Mouse (Mus musculus): ENCODE measurements around the gene Ocel1.
"Not testable (repeated sequence)": the region's sequence is repeated elsewhere in the genome, so short reads cannot be mapped to it uniquely, and the experiment has no call there.

Gene Ocel1

DNA sequence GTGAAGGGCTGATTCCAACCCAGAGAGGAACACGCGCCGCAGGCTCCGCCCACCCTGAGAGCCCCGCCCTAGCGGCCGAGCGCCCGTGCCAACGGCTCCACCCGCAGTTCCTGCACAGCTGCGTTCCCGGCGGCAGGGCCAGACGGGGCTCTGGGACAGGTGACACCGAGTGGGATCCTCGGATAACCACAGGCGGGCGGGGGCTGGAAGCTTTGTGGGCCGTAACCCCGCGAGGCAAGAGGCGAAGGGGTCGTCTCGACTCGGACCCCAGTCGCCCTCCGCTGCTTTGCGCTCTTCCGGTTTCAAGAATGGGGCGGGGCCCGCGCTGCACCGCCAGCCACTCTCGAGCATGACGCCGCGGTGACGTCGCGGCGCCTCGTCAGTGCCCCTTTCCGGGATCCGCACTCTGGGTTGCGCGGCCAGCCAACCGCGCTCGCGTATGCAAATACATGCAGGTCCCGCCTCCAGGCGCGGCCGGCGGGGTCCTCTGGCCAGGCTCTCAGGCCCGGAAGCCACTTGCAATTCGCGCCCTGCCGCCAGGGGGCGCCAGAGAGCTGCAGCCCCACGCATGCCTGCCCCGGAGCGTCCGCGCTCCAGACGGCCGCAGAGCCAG is at the start of gene Ocel1:
TSS of gene Ocel1 (plus strand) at position 63 of the 613 bp plus-strand sequence.
- peak; percentile 100 for DNase-seq

- DNase-seq: no peak
Measured at GRCm38 (mm10) chr8:71322939-71323338, 48.2 kb upstream of the Ocel1 start.

- DNase-seq: peak; percentile 93
Measured at GRCm38 (mm10) chr8:71324848-71325247, 46.2 kb upstream of the Ocel1 start.

DNA sequence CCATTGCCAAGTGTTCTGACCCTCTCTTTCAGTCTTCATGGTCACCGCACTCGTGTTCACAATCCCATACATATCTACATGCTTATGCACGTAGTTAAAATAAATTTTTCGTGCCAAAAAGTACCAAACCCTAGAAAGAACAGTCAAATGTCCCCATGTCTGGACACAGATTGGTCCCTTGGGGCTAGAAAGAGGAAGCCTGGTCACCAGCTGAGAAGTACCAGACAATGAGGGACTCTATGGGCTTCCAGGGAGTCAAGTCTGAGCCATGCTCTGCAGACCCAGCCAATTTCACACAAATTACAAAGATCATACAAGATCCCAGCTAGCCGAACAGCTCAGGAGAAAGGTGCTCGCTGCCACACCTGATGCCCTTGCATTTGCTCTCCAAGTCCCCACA is 33.3 kb upstream of the Ocel1 start:
- DNase-seq: not testable (repeated sequence)

- DNase-seq: no peak
Measured at GRCm38 (mm10) chr8:71340625-71341024, 30.5 kb upstream of the Ocel1 start.

GRCm38 (mm10) chr8:71346581-71346980 is 24.5 kb upstream of the Ocel1 start:
- no peak for DNase-seq

DNA sequence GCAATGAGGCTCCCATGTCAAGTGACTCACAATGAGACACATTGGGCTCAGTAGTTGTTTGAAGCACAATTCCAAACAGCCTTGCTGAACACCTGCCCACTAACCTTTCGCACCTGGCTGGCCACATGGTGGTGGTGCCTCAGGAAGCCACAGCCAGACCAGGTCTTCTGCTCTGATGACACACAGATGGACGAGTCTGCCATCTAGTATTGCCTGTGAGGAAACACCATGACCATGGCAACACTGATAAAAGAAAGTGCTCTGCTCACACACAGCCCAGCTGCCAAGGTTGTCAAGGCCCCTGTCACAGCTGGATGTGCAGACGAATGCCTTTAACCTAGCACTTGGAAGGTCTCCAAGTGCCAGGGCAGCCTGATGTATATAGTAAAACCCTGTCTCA is 20.0 kb upstream of the Ocel1 start:
- no peak for DNase-seq

GRCm38 (mm10) chr8:71351520-71351919 is 19.6 kb upstream of the Ocel1 start:
- DNase-seq: no peak

DNA sequence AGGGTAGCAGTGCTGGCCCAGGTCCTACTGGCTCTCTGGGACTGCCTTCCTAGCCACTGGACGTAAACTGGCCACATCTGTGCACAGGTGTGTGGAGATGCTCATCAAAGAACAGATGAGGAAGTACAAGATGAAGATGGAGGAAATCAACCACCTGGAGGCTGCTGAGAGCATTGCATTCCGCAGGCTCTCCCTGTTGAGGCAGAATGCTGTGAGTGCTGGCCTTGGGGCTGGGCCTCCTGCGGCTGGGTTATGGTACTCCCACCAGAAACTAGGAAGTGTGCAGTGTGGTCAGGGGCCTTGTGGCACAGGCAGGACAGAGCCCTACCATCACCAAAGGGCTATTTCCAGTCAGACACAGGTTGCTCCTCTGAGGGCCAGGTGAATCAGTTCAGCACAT is 13.1 kb upstream of the Ocel1 start:
- DNase-seq: no peak

GRCm38 (mm10) chr8:71366771-71367528 is 4.1 kb upstream of the Ocel1 start, which contains the start of gene Use1:
Gene Use1 (plus strand): TSS chr8:71366848.
- DNase-seq: peak; percentile 100

DNA sequence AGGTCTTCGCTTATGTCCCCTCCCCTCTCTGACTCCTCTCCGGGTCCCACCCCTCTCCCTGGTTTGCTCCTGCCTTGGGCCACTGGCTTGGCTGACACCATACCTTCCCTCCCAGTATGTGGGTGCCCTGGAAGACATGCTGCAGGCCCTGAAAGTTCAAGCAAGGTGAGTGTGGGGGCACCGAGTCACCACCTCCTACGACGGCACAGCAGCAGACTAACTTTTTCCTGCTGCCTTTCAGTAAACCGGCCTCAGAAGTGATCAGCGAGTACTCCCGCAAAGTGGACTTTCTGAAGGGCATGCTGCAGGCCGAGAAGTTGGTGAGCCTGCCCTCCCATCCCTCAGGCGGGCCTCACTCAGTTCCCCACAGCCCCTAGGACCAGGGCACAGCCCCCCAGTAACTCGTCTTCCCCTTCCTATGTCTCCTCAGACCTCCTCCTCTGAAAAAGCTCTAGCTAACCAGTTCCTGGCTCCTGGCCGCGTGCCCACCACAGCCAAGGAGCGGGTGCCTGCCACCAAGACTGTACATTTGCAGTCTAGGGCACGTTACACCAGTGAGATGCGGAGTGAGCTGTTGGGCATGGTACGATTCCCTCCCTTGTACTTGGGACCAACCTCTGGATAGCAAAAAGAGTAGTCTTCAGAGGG is 3.4 kb upstream of the Ocel1 start:
- DNase-seq: no peak

DNA sequence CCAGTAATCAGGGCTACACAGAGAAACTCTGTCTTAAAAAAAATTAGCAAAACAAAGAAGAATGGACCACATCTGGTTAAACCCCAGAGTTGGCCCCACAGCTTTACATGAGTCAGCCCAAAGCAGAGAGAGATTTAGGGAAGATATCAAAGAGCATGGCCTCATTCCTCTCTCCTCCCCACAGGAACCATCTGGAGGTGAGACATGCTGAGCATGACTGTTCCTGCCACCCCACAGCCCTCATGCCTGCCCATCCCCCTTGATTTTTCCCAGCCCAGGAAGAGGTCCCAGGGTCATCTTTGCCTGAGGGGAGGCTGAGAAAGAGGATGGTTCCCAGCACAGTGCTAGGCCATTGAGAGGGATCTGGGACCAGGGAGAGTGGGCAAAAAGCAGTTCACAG is 2.7 kb upstream of the Ocel1 start:
- DNase-seq: no peak

DNA sequence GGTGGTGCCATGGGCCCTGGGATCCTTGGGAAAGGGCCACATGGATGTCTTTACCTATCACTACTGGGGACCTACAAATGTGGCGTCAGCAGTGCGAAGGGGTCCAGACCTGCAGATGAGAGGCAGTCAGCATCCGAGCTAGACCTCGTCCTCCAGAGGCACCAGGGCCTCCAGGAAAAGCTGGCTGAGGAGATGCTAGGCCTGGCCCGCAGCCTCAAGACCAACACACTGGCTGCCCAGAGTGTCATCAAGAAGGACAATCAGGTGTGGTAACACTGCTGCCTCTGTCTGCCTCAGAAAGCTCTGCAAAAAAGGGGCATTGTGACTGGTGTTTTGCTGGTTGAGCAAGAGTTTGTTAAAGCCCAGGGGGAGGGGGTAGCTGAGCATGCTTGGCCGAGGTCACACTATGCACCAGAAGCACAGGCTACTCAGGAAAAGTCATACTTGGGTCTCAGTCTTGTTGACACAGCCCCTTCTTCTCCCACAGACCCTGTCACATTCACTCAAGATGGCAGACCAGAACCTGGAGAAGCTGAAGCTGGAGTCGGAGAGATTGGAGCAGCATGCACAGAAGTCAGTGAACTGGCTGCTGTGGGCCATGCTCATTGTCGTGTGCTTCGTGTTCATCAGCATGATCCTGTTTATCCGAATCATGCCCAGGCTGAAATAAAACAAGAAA is 1.9 kb upstream of the Ocel1 start:
- no peak for DNase-seq

DNA sequence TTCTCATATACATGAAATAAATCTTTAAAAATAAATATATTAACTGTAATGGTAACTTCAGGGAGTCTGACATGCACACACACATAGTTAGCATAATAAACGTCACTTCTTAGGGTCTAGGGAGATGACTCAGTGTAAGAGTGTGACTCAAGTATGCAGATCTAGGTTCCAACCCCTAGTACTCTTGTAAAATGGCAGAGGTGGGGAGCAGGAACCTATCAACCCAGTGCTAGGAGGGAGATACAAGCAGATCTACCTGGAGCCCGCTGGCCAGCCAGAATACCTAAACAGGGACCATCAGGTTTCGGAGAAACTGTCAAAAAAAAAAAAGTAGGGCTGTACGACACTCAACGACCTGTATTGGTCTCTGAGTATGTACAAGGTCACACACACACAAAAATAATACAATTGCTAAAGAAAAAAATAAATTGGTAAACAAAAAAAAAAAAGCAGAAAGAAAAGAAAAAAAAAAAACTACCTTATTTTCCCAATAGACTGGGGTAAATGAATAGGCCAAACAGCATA is 325 bp upstream of the Ocel1 start:
- DNase-seq: peak; percentile 95

DNA sequence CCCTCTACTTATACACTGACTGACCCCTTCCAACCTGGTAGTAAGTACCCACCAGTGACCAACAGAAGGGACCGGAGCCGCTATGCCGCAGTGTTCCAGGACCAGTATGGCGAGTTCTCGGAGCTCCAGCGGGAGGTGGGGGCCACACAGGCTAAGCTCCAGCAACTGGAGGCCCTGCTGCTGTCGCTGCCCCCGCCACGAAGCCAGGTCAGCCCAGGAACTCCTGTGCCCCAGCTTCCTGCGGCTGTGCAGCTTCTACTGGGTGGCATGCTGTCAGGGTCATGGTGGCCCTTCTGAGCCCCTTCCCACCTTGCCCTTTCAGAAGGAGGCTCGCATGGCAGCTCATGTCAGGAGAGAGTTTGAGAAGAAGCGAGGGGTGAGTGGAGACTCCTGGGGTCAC is 1.3 kb downstream of the Ocel1 start:
- peak; percentile 95 for DNase-seq

DNA sequence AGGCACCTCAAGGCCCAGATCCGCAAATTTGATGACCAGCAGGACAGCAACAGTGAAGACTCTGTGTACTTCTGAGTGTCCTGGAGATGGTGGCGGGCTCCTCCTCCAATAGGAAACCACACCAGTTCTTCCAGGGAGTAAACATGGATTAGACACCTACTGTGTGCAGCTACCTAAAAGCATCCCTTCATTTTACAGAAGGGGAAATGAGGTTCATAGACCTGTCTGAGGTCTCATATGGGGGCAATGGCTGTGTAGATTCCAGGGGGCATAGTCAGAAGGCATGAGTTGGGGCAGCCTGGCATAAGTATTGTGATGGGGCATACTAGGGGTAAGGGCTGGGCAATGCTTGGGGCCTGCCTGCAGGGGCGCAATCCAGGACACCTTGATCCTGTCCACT is 1.9 kb downstream of the Ocel1 start:
- no peak for DNase-seq

DNA sequence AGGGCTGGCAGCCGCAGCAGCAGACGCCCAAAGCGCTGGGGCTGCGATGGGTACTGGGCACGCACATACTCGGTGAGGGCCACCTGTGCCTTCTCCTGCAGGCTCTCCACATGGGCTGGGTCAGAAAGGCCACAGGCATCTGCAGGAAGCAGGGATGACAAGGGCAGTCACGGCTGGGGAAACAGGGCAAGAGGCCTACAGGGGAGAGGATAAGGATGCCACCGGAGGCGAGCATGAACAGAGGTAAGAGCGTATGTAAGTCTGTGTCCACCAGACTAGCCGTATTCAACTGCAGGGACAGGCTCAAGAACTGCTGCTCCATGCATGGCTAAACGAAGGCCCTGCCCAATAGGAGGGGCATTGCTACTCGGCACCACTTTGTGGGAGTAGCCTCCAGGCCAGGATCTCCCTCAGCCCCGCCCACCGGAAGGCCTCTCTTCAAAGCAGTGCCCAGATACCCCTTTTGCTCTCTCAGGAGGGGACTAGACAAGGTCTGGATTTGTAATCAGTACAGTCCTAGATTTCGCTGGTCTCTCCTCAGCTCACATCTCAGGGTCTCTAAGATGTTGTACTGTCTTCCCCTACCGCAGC is 3.6 kb downstream of the Ocel1 start:
- peak; percentile 96 for DNase-seq

DNA sequence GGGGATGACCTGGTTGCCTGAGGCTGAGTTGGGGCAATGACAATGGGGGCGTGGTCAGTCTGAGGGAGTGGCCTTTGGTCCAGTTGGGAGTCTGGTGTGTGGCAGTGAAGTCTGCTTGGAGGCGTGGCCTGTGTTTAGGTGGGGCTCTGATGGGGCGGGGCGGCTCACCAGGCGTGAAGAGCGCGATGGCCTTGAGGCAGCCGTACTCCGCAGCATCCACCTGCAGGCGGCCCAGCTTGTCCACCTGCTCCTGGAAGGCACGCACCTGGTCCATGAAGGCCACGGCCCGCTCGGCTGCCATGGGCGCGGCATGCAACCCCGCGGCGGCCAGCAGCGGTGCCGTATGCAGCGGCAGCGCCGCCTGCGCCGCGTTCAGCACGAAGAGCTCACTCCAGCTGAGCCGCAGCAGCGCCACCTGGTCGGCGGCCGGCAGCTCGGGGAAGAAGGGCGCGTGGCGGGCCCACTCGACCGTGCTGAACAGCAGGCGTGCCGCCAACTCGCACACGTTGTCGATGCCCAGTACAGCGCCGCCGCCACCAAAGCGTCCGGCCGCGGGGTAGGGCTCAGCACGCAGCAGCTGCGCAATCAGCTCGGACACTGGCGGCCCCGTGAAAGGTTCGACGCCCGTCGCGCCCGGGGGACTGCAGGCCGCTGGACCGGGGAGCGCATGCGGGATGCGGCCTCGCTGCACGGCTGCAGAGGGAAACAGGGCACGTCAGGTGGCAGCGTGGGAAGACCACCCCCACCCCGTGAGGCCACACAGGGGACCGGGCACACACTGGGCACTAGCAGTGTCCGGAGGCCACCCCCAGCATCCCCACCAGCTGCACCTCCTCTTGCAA is 4.7 kb downstream of the Ocel1 start:
- DNase-seq: peak; percentile 98

DNA sequence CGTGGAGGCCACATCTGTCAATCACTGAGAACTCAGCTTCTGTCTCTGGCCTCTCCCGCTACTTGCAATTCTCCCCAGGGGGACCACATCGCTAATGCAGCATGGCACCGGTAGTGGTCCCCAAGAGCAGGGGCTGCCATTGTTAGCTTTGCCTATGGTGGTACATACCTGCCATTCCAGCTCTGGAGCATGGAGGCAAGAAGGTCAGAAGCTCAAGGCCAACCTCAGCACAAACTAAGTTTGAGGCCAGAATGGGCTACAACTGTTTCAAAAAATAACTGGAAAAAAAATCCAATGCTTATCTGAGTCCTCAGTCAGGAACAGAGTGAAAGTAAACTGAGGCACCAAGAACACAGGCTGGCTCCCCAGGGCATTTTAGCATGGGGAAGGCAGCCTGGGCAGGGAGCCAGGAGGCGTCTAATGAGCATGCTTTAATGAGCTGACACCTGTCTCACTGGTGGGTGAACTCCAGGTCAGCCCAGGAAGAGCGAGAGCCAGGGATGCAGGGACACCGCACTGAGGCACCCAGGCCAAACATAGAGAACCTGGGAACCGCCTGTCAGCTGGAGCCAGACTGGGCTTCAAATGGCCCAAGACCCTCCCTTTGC is 5.4 kb downstream of the Ocel1 start:
- no peak for DNase-seq

- no peak for DNase-seq
Measured at GRCm38 (mm10) chr8:71379008-71379407, 7.9 kb downstream of the Ocel1 start.

DNA sequence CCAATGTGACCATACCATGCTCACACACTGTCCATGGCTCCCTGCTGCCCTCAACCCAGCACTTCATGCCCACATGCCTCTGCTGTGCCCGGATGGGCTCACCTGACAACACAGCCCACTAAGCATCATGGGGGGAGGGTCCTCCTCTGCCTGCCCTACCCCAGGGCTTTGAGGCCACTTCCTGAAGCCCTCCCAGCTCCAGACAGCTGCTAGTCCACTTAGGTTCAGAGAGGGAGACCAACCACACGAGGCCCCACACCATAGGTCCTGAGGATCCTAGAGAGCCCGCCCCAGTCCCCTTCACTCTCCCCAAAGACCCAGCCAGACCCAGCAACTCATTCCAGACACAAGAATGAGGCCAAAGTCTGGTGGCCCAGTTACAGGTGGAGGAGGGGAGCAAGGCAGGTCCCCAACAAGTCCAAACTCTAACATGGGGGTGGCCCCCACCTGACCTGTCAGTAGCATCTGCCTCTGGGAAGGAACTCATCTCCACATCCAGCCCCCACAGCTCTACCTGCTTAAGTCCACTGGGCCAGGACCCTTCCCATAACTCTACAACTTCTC is 8.5 kb downstream of the Ocel1 start:
- DNase-seq: no peak
